Mouse (Mus musculus) testis, postnatal 14 days (tissue): ENCODE results near the gene Mindy1.
"Not testable (repeated sequence)": the region's sequence is repeated elsewhere in the genome, so short reads cannot be mapped to it uniquely, and the experiment has no call there.

ENCODE experiments used
- DNase-seq: peaks from one replicate; pipeline ENCODE4 v3.0.0; 2021; ENCODE audit warnings: low spot score

Mindy1 gene

GRCm38 (mm10) chr3:95319701-95320625 is 38.8 kb downstream of the Mindy1 start:
- DNase-seq = no peak

DNA sequence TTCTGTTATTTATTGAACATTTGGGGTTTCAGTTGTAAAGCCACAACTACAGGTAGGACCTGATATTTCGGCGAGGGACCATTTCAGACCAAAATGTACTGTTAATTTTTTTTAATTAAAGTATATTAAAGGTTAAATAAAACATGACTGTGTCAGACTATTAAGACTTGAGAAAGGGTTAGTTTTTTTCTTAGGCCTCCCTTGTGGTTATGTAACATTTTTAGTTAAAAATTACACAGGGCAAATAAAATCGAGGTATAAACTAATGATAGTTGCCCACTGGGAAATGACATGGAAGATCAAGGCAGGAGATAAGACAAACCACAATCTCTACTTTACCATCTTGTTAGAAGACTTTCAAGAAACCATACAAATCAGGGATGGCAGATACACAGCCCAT is 42.3 kb downstream of the Mindy1 start:
- no peak for DNase-seq

DNA sequence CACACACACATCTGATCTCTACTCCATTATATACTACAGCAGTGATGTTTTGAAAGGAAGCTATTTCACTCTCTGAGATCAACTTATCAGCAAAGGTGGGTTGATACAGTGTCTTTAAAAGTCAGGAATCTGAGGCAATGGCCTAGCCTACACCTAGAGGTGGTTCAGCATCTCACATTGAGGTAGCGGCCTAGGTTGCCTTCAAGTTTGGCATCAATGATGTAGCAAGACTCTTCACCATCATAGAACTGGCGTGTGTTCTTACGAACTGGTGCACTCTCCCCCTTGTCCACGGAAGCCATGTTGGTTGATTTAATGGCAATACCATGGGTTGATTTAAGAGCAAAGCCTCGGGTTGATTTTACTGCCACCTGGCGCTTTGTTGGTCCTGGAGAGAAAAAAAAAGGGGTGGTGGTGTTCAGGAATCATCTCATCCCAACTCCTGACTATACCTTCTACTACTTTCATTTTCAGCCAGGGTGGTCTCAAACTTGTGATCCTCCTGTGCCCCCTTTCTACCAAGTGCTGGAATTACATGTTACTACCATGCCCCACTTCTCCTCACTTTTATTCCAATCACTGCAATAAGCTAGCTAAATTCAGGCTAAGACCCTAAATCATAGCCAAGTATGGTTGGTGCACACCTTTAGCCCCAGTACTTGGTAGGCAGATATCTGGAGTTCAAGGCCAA is 43.5 kb downstream of the Mindy1 start:
- DNase-seq = no peak

GRCm38 (mm10) chr3:95328803-95329404 is 47.8 kb downstream of the Mindy1 start:
- no peak for DNase-seq

GRCm38 (mm10) chr3:95331528-95331927 is 50.4 kb downstream of the Mindy1 start:
- DNase-seq = no peak

DNA sequence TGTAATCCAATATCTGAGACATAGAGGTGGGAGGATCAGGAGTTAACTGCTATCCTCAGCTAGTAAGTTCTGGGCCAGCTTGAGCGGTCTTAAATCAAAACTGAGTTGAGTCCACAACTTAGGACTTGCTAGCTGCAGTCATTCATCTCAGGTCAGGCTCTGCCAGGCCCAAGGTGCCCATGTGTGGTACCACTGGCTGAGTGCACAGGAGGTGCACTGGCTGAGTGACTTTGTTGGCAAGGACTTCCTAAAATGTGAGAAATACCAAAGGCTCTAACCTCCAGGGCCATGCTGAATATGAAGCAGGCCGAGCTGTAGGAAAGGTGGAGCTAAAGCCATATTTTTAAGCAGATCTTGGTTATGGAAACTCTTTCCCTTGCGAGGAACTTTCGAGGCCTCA is 56.2 kb downstream of the Mindy1 start:
- no peak for DNase-seq

- no peak for DNase-seq
Observed at GRCm38 (mm10) chr3:95338251-95338650, 57.1 kb downstream of the Mindy1 start.

DNA sequence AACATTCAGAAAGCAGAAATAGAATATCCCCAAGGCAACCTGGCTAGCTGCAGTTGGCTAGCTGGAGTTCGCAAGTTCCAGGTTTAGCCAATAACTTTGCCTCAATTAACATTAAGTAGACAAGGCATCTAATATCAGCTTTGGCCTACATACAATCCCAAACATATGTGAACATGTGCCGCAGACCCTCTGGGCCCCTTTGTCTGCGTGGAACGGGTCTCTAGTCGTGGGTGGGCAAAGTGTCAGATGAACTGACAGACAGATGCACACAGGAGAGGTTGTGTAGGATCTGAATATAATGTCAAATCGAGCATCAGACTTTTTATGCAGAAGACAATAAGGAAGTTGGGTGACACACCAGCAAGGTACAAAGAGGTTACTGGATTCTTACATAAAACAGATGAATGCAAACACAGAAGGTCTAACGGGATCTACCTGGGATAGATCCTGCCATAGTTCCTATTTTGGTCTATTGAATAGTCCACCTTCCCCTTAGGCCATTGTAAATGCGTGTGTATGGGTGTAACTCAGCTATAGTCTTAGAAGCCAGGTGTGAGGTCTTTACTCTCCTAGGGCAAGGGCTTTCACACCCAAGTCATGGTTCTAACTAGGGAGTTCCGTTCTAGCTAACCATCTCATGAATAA is 62.3 kb downstream of the Mindy1 start:
- not testable (repeated sequence) for DNase-seq
